Mouse (Mus musculus): Measurements from ENCODE around the gene Gm13695.
A peak's percentile ranks its signal among the peaks of the same experiment; 100 is the strongest.
"Not testable (repeated sequence)": the region's sequence is repeated elsewhere in the genome, so short reads cannot be mapped to it uniquely, and the experiment has no call there.

Gm13695 gene

DNA sequence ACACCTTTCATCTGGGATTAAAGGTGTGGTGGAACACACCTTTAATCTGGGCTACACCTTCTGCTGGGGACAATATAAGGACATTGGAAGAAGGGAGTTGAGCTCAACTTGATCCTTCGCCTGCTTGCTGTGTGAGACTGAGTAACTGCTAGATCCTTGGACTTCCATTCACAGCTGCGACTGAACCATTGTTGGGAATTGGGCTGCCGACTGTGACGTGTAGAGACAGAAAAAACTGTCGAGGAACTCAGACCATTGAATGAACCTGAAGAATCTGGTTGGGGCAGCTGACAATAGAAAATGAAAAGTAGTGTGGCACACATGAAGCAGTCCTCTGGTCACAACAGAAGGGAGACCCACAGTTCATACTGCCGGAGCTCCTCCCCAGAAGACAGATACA, at the start of gene Gm13695:
TSS of gene Gm13695 (plus strand) at position 301 of the 400 bp plus-strand sequence.
- DNase-seq: not testable (repeated sequence)

DNA sequence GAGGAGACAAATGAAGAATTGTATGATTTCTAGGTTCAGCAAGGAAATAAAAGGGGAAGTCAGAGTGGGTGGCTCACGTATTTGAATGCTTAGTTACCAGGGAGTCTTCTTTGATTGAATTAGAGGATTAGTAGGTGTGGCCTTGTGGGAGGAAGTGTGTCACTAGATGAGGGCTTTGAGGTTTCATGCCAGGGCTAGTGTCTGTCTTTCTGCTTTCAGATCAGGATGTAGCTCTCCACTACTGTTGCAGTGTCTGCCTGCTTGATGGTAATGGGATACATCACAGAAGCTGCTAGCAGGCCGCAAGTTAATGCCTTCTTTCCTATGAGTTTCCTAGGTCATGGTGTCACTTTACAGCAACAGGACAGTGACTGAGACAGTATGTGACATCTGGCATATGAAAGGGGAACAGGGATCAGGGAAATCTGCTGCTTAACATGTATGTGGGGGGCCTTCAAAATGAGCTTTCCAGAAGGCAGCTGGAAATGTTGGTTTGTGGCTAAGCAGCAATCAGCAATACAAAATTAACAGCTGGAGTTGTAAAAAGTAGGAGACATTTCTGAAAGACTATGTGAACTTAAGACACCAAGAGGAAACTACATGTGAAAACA, 37.5 kb upstream of the Gm13695 start:
- DNase-seq: no peak

DNA sequence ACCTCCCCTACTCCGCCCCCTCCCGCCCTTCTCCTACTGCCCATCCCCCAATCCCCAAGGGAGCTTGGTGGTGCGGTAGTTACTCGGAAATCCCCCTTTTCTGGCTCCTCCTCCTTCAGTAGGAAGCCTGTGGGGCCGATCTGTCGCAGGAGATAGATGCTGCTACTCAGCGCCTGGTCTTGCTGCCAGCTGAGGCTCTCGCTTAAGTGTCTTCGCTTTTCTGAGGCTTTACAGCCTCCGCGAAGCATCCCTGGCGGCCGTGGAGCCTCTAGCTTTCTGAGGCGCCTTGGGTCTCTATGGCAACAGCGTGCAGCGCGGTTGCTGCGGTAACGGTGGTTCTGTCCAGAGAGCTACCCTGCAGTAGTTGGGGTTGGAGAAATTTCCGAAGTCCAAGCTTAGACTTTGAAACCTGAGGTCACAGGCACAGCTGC, 26.2 kb upstream of the Gm13695 start, which contains the start of gene Zswim2:
TSS of gene Zswim2 (minus strand) at position 298 of the 431 bp plus-strand sequence.
- DNase-seq: peak; percentile 45

- no peak for DNase-seq
These were observed 25.7 kb upstream of the Gm13695 start for GRCm38 (mm10) chr2:83941378-83941777.

- DNase-seq: no peak
These were observed 25.3 kb upstream of the Gm13695 start for GRCm38 (mm10) chr2:83941792-83942191.

DNA sequence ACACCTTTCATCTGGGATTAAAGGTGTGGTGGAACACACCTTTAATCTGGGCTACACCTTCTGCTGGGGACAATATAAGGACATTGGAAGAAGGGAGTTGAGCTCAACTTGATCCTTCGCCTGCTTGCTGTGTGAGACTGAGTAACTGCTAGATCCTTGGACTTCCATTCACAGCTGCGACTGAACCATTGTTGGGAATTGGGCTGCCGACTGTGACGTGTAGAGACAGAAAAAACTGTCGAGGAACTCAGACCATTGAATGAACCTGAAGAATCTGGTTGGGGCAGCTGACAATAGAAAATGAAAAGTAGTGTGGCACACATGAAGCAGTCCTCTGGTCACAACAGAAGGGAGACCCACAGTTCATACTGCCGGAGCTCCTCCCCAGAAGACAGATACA, 11.7 kb upstream of the Gm13695 start, which contains the start of gene Gm13698:
TSS of gene Gm13698 (plus strand) at position 301 of the 400 bp plus-strand sequence.
- not testable (repeated sequence) for DNase-seq

GRCm38 (mm10) chr2:83961203-83961602, 5.9 kb upstream of the Gm13695 start, which contains the start of gene Gm13693:
Gene Gm13693, plus strand, starts transcription at chr2:83961503.
- DNase-seq: not testable (repeated sequence)

DNA sequence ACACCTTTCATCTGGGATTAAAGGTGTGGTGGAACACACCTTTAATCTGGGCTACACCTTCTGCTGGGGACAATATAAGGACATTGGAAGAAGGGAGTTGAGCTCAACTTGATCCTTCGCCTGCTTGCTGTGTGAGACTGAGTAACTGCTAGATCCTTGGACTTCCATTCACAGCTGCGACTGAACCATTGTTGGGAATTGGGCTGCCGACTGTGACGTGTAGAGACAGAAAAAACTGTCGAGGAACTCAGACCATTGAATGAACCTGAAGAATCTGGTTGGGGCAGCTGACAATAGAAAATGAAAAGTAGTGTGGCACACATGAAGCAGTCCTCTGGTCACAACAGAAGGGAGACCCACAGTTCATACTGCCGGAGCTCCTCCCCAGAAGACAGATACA, 5.7 kb downstream of the Gm13695 start, which contains the start of gene Gm13696:
TSS of gene Gm13696 (plus strand) at position 301 of the 400 bp plus-strand sequence.
- not testable (repeated sequence) for DNase-seq

DNA sequence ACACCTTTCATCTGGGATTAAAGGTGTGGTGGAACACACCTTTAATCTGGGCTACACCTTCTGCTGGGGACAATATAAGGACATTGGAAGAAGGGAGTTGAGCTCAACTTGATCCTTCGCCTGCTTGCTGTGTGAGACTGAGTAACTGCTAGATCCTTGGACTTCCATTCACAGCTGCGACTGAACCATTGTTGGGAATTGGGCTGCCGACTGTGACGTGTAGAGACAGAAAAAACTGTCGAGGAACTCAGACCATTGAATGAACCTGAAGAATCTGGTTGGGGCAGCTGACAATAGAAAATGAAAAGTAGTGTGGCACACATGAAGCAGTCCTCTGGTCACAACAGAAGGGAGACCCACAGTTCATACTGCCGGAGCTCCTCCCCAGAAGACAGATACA, 11.5 kb downstream of the Gm13695 start, which contains the start of gene Gm13694:
TSS of gene Gm13694 (plus strand) at position 301 of the 400 bp plus-strand sequence.
- DNase-seq: not testable (repeated sequence)

- not testable (repeated sequence) for DNase-seq
These were observed 17.3 kb downstream of the Gm13695 start, which contains the start of gene Gm13697 for GRCm38 (mm10) chr2:83984443-83984842. Gene Gm13697, plus strand, starts transcription at chr2:83984743.

- DNase-seq: not testable (repeated sequence)
These were observed 23.1 kb downstream of the Gm13695 start, which contains the start of gene Gm13691 for GRCm38 (mm10) chr2:83990253-83990652. Gene Gm13691, plus strand, starts transcription at chr2:83990553.

DNA sequence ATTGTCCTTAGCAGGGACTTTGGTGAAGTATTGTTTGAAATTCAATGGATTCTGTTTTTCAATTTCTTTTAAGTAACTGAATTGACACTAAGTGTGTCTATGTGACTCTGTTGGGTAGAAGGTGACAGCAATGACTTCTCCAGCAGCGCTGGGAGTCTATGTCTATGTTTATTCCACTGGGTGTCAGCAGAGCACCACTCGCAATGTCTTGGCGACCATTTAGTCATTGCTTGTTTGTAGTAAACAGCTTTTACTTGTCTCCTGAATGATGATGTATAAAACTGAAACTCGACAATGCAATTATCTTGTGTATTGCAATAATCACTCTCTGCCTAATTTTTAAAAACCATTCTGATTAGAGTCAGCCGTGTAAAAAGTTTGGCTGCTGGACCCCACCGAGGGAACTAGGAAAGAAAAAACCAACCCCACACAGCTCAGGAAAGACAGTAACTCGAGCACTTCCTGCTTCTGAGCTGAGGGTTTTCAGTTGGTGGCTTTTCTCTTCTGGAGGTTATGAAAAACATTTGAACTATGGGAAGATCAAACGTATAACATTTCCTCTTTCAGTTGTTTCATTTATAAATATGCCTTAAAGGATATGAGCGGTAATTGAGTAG, 26.6 kb downstream of the Gm13695 start:
- DNase-seq: peak; percentile 53

GRCm38 (mm10) chr2:83994526-83994925, 27.4 kb downstream of the Gm13695 start:
- peak; percentile 46 for DNase-seq

DNA sequence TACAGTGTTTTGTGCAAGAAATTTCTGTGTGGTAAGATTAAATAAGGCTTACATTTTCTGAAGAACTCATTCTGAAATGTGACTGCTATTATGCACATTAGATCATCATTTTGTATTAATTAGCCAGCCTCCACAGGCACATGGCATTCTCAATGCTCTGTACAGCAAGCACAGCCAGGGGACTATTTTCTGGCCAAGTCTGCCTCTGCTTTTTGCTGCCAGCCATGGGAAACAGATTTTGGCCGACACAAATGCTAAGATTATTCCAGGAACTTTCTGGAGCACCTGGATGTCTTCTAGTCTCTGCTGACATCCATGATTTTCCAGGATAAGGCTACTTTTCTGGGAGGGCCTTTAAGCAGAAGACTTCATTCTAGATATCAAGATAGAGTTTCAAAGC, 41.8 kb downstream of the Gm13695 start:
- no peak for DNase-seq

DNA sequence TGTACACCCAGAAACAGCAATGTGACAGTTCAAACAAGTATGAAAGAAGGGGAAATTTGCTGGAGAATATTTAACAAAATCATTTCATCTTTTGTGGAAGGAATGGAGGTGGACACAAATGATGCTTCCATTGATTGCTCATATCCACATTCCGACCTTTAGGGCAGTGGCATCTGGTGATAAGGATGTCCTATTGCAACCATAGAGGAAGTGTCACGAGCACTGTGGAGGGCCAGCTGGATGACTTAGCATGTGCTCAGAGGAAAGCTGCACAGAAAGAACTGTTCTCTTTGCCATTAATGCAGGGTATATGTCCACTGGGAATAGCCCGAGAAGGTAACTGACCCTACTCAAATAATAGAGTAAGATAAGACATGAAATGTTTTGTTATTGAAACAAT, 42.7 kb downstream of the Gm13695 start:
- no peak for DNase-seq

- no peak for DNase-seq
These were observed 47.5 kb downstream of the Gm13695 start for GRCm38 (mm10) chr2:84014572-84014971.

DNA sequence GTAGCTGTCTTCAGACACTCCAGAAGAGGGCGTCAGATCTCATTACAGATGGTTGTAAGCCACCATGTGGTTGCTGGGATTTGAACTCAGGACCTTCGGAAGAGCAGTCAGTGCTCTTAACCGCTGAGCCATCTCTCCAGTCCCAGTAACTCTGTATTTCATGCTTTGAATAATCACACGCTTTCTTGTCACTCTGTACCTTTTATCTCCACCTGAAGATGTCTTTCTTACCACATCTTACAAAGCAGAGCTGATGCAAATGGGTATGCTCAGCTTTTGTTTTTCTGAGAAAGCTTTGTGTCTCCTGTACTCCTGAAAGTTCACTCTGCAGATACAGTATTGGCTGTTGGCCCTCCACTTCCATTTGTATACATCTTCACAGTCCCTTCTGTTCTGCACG, 49.2 kb downstream of the Gm13695 start:
- not testable (repeated sequence) for DNase-seq

GRCm38 (mm10) chr2:84018330-84018729, 51.2 kb downstream of the Gm13695 start:
- no peak for DNase-seq
